Mouse (Mus musculus) kidney, adult 2 months (tissue): ENCODE measurements around the gene Trpc4ap.

Source experiments
- CTCF ChIP-seq: fragments of 200-500 bp; conservative IDR thresholded peaks from 2 replicates; pipeline ENCODE4 v1.5.1; 2011; ENCODE audit warnings: low read depth, mild to moderate bottlenecking, control low read depth, low read length, moderate library complexity, mixed read lengths; ENCODE audit not compliant: insufficient read depth, insufficient read length
- POLR2A ChIP-seq: fragments of 200-500 bp; IDR thresholded peaks from one replicate; pipeline ENCODE4 v1.6.1; 2011; ENCODE audit warnings: low read depth, low read length, control low read depth

DNA sequence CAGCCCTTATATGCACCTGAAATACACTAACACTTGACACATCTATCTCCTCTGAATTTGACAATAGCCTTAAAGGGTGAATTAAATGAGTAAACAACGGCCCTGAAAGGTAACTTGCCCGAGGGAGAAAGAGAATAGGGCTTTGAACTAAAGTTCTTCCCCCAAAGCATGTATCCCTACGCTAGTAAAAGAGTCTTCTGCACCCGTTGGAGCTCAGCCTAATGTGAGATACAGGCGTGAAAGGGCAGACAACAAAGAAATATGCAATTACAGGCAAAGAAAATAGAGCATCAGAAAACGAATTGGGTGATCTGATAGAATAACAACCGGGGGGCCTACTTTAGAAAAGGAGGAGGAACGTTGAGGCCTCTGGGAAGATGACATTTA is 855 bp downstream of the Trpc4ap start:
- TF ChIP-seq CTCF (no peak), POLR2A (no peak)
